Mouse (Mus musculus) liver, postnatal 0 days (tissue): ENCODE results near the gene Smg9. TPM values are rescaled to one million over a fixed set of nuclear protein-coding genes. Genes with fewer than 3 reads are reported as not detected.

Source experiments
- ATAC-seq: fragments of 200-750 bp; cut with Nextera tagmentation; 2 replicates; pipeline ENCODE4 v1.8.0; 2017; ENCODE audit warnings: mild to moderate bottlenecking, moderate library complexity
- DNase-seq: peaks from one replicate; pipeline ENCODE4 v3.0.0-alpha.2; 2016
- H3K27ac ChIP-seq: fragments of 300-500 bp; sonication (generic); 2 replicates; pipeline ENCODE4 v1.5.1; 2014; ENCODE audit warnings: antibody characterized with exemption, moderate library complexity, mild to moderate bottlenecking, low read depth
- H3K27me3 ChIP-seq: fragments of 300-500 bp; sonication (generic); 2 replicates; pipeline ENCODE4 v1.6.1; 2014; ENCODE audit warnings: low read length, control low read depth, mixed read lengths; ENCODE audit not compliant: insufficient read depth
- H3K36me3 ChIP-seq: fragments of 300-500 bp; sonication (generic); replicated peaks from 2 replicates; pipeline ENCODE4 v1.6.1; 2014; ENCODE audit warnings: mild to moderate bottlenecking, control low read depth, low read length, moderate library complexity, mixed read lengths; ENCODE audit not compliant: insufficient read depth
- H3K4me1 ChIP-seq: fragments of 300-500 bp; sonication (generic); 2 replicates; pipeline ENCODE4 v1.6.1; 2014; ENCODE audit warnings: antibody characterized with exemption, mild to moderate bottlenecking, control low read depth; ENCODE audit not compliant: insufficient read depth
- H3K4me2 ChIP-seq: fragments of 300-500 bp; sonication (generic); 2 replicates; pipeline ENCODE4 v1.6.1; 2014; ENCODE audit warnings: low read depth, mild to moderate bottlenecking, low read length, moderate library complexity, mixed read lengths
- H3K4me3 ChIP-seq: fragments of 300-500 bp; sonication (generic); 2 replicates; pipeline ENCODE4 v1.5.1; 2014; ENCODE audit warnings: low read depth, low read length
- H3K9ac ChIP-seq: fragments of 300-500 bp; sonication (generic); replicated peaks from 2 replicates; pipeline ENCODE4 v1.6.1; 2014; ENCODE audit warnings: mild to moderate bottlenecking, moderate library complexity
- H3K9me3 ChIP-seq: fragments of 300-500 bp; sonication (generic); 2 replicates; pipeline ENCODE4 v1.6.1; 2016; ENCODE audit warnings: mild to moderate bottlenecking, control low read depth, low read length, mixed read lengths
- CTCF ChIP-seq: sonication (generic); IDR thresholded peaks from 2 replicates; pipeline ENCODE4 v1.5.1; 2016; ENCODE audit warnings: antibody characterized with exemption, low read depth
- EP300 ChIP-seq: IDR thresholded peaks from 2 replicates; pipeline ENCODE4 v1.6.1; 2016; ENCODE audit warnings: antibody characterized with exemption, low read depth, mild to moderate bottlenecking
- WGBS: fragments of 180-500 bp; shearing (Covaris S2); extraction: QIAGEN DNeasy Blood & Tissue Kit; methylation state at CpG from one replicate; pipeline ENCODE4 v1.1.7; 2014; ENCODE audit not compliant: insufficient replicate concordance; 5-methylcytosine and 5-hydroxymethylcytosine counted together
- polyA plus RNA-seq: library from polyadenylated mRNA; unstranded; fragments of >200 nt; fragmentation: Nextera tagmentation; extraction: Ambion mirVana; gene quantifications from 2 replicates; pipeline ENCODE4 v1.2.1, GENCODE M21; 2015

Gene Smg9
- polyA plus RNA-seq, 1 experiment from 2014 or later: 8.7 TPM

GRCm38 (mm10) chr7:24382730-24383372 lies 16.6 kb upstream of the Smg9 start:
- Histone ChIP-seq H3K4me2 (no peak overlapping the region), H3K4me3 (no peak overlapping the region), H3K4me1 (peaks cover 20% of the 10 kb centered on the region), H3K9me3 (no peaks in the 10 kb centered on the region), H3K27ac (no peak overlapping the region), H3K36me3 (peaks cover 73% of the 10 kb centered on the region), H3K9ac (no peak overlapping the region), H3K27me3 (no peaks in the 10 kb centered on the region)
- WGBS: 82% methylated on average over 16 of the region's 16 CpGs
- TF ChIP-seq CTCF: no peak
- no peak for TF ChIP-seq EP300
- ATAC-seq (no peak), DNase-seq (no peak)

GRCm38 (mm10) chr7:24384070-24384469 lies 15.3 kb upstream of the Smg9 start:
- DNase-seq (no peak), ATAC-seq (peak; percentile 68)
- no peak overlapping the region; the same call in 1 of the 2 replicates for H3K9ac ChIP-seq
- H3K4me2 ChIP-seq: no peak overlapping the region
- H3K4me3 ChIP-seq: no peak overlapping the region
- 42% methylated on average over 6 of the region's 6 CpGs for WGBS
- no peak for TF ChIP-seq CTCF
- TF ChIP-seq EP300: peak; percentile 57; the same call in 1 of the 2 replicates
- H3K4me1 ChIP-seq: peaks cover 17% of the 10 kb centered on the region
- peaks cover 62% of the 10 kb centered on the region for H3K36me3 ChIP-seq
- H3K27me3 ChIP-seq: no peaks in the 10 kb centered on the region
- peak overlapping the region; percentile 53 for H3K27ac ChIP-seq
- no peaks in the 10 kb centered on the region for H3K9me3 ChIP-seq

GRCm38 (mm10) chr7:24384827-24385226 lies 14.6 kb upstream of the Smg9 start:
- no peak for TF ChIP-seq EP300
- TF ChIP-seq CTCF: peak; percentile 92
- Histone ChIP-seq H3K36me3 (peaks cover 54% of the 10 kb centered on the region), H3K27me3 (no peaks in the 10 kb centered on the region), H3K4me1 (peaks cover 12% of the 10 kb centered on the region), H3K9me3 (no peaks in the 10 kb centered on the region), H3K4me3 (no peak overlapping the region), H3K9ac (no peak overlapping the region), H3K4me2 (peak overlapping the region; percentile 47; the same call in 1 of the 2 replicates), H3K27ac (0 out of 2 replicates have a peak overlapping the region, but pooled peaks have one; percentile 53)
- DNase-seq (peak; percentile 87), ATAC-seq (no peak)
- 14% methylated on average over 11 of the region's 11 CpGs for WGBS

GRCm38 (mm10) chr7:24387059-24387556 lies 12.3 kb upstream of the Smg9 start:
- no peak overlapping the region for H3K9ac ChIP-seq
- peaks cover 32% of the 10 kb centered on the region for H3K36me3 ChIP-seq
- DNase-seq: no peak
- 36% methylated on average over 10 of the region's 10 CpGs for WGBS
- no peak for TF ChIP-seq EP300
- no peak for TF ChIP-seq CTCF
- peaks cover 6% of the 10 kb centered on the region for H3K4me1 ChIP-seq
- no peak overlapping the region for H3K4me2 ChIP-seq
- H3K27ac ChIP-seq: peak overlapping the region; percentile 52; the same call in 1 of the 2 replicates
- H3K4me3 ChIP-seq: no peak overlapping the region
- no peaks in the 10 kb centered on the region for H3K27me3 ChIP-seq
- ATAC-seq: peak; percentile 42
- H3K9me3 ChIP-seq: no peaks in the 10 kb centered on the region

GRCm38 (mm10) chr7:24389516-24390187 lies 9.8 kb upstream of the Smg9 start:
- Histone ChIP-seq H3K9ac (no peak overlapping the region), H3K4me1 (peaks cover 12% of the 10 kb centered on the region), H3K36me3 (peaks cover 13% of the 10 kb centered on the region), H3K27ac (no peak overlapping the region), H3K4me3 (no peak overlapping the region), H3K9me3 (no peaks in the 10 kb centered on the region), H3K4me2 (no peak overlapping the region), H3K27me3 (no peaks in the 10 kb centered on the region)
- WGBS: 35% methylated on average over 13 of the region's 13 CpGs
- ATAC-seq (no peak), DNase-seq (no peak)
- TF ChIP-seq EP300: no peak
- TF ChIP-seq CTCF: no peak

- no peak overlapping the region for H3K4me2 ChIP-seq
- no peak for ATAC-seq
- 74% methylated on average over 7 of the region's 7 CpGs for WGBS
- H3K36me3 ChIP-seq: peaks cover 5% of the 10 kb centered on the region
- no peaks in the 10 kb centered on the region for H3K9me3 ChIP-seq
- DNase-seq: no peak
- no peaks in the 10 kb centered on the region for H3K27me3 ChIP-seq
- no peak overlapping the region for H3K27ac ChIP-seq
- H3K4me3 ChIP-seq: no peak overlapping the region
- H3K4me1 ChIP-seq: peaks cover 18% of the 10 kb centered on the region
- TF ChIP-seq EP300: no peak
- no peak for TF ChIP-seq CTCF
- no peak overlapping the region for H3K9ac ChIP-seq
These were observed 8.9 kb upstream of the Smg9 start for GRCm38 (mm10) chr7:24390512-24390911.
